Mouse (Mus musculus) MEL (cell line): ENCODE measurements around the gene Klc1. TPM values are rescaled to one million over a fixed set of nuclear protein-coding genes. Genes with fewer than 3 reads are reported as not detected.

Experiments
- DNase-seq: peaks from one replicate; pipeline ENCODE4 v3.0.0; 2011; ENCODE audit warnings: low read depth, low spot score
- H3K27ac ChIP-seq: 2 replicates; pipeline ENCODE4 v1.5.1; 2012; ENCODE audit warnings: low read depth, mild to moderate bottlenecking, control low read depth, low read length, moderate library complexity; ENCODE audit not compliant: control insufficient read depth
- H3K27me3 ChIP-seq, 2 experiments: fragments of 150-350 bp in 1 of 2; sonication (generic) in 1 of 2; 2 replicates each; pipeline ENCODE4 v1.6.1; 2012; ENCODE audit warnings: low read length in 2 of 2, mild to moderate bottlenecking in 2 of 2, improper control_type of control experiment in 1 of 2, moderate library complexity in 1 of 2; ENCODE audit not compliant: insufficient read depth in 2 of 2, control insufficient read depth in 1 of 2
- H3K36me3 ChIP-seq, 2 experiments: 2 replicates each; pipeline ENCODE4 v1.6.1; 2012 to 2014; ENCODE audit warnings: low read length in 2 of 2, improper control_type of control experiment in 1 of 2, inconsistent platforms in 1 of 2, mild to moderate bottlenecking in 1 of 2; ENCODE audit not compliant: insufficient read depth in 2 of 2, control insufficient read depth in 1 of 2
- H3K4me1 ChIP-seq, 2 experiments: fragments of 150-350 bp in 1 of 2; sonication (generic) in 1 of 2; 2 replicates each; pipeline ENCODE4 v1.6.1; 2012; ENCODE audit warnings: low read length in 2 of 2, improper control_type of control experiment in 1 of 2, mild to moderate bottlenecking in 1 of 2; ENCODE audit not compliant: insufficient read depth in 2 of 2, control insufficient read depth in 1 of 2
- H3K4me3 ChIP-seq, 2 experiments: fragments of 150-350 bp in 1 of 2; sonication (generic) in 1 of 2; 2 replicates each; pipeline ENCODE4 v1.5.1; 2012; ENCODE audit warnings: low read depth in 2 of 2, low read length in 2 of 2, mild to moderate bottlenecking in 2 of 2, moderate library complexity in 2 of 2, control low read depth in 1 of 2, improper control_type of control experiment in 1 of 2; ENCODE audit not compliant: control insufficient read depth in 1 of 2, insufficient read depth in 1 of 2
- H3K79me2 ChIP-seq: 2 replicates; pipeline ENCODE4 v1.6.1; 2012; ENCODE audit warnings: mild to moderate bottlenecking, low read length, moderate library complexity; ENCODE audit not compliant: control insufficient read depth, poor library complexity, insufficient read depth
- H3K9ac ChIP-seq: 2 replicates; pipeline ENCODE4 v1.6.1; 2012; ENCODE audit warnings: low read depth, mild to moderate bottlenecking, control low read depth, low read length, moderate library complexity; ENCODE audit not compliant: control insufficient read depth, poor library complexity, severe bottlenecking
- H3K9me3 ChIP-seq: fragments of 150-350 bp; sonication (generic); replicated peaks from 2 replicates; pipeline ENCODE4 v1.6.1; 2012; ENCODE audit warnings: mild to moderate bottlenecking, low read length, improper control_type of control experiment, moderate library complexity; ENCODE audit not compliant: insufficient read depth
- BHLHE40 ChIP-seq: IDR thresholded peaks from 2 replicates; pipeline ENCODE4 v1.6.1; 2012; ENCODE audit warnings: low read depth, mild to moderate bottlenecking, inconsistent platforms, low read length, improper control_type of control experiment, borderline replicate concordance
- CHD2 ChIP-seq: IDR thresholded peaks from 2 replicates; pipeline ENCODE4 v1.6.1; 2011; ENCODE audit warnings: low read length, improper control_type of control experiment
- E2F4 ChIP-seq: IDR thresholded peaks from 2 replicates; pipeline ENCODE4 v1.6.1; 2011; ENCODE audit warnings: low read depth, low read length, improper control_type of control experiment, borderline replicate concordance
- EP300 ChIP-seq, 2 experiments: IDR thresholded peaks; 2 replicates each; pipeline ENCODE4 v1.6.1; 2011; ENCODE audit warnings: improper control_type of control experiment in 2 of 2, low read length in 2 of 2, low read depth in 1 of 2, mild to moderate bottlenecking in 1 of 2
- GABPA ChIP-seq: IDR thresholded peaks from 2 replicates; pipeline ENCODE4 v1.6.1; 2012; ENCODE audit warnings: low read depth, mild to moderate bottlenecking, inconsistent platforms, low read length, improper control_type of control experiment, moderate library complexity
- JUND ChIP-seq: IDR thresholded peaks from 2 replicates; pipeline ENCODE4 v1.6.1; 2011; ENCODE audit warnings: low read depth, mild to moderate bottlenecking, improper control_type of control experiment, low read length
- KAT2A ChIP-seq: conservative IDR thresholded peaks from 2 replicates; pipeline ENCODE4 v1.6.1; 2012; ENCODE audit warnings: low read depth, low read length, improper control_type of control experiment, inconsistent platforms
- MAZ ChIP-seq: IDR thresholded peaks from 2 replicates; pipeline ENCODE4 v1.6.1; 2012; ENCODE audit warnings: low read depth, mild to moderate bottlenecking, inconsistent platforms, low read length, improper control_type of control experiment
- MEF2A ChIP-seq: IDR thresholded peaks from 2 replicates; pipeline ENCODE4 v1.6.1; 2014; ENCODE audit warnings: low read depth, mild to moderate bottlenecking, inconsistent platforms, low read length, improper control_type of control experiment; ENCODE audit not compliant: poor library complexity, insufficient replicate concordance, severe bottlenecking; ENCODE audit errors: extremely low read depth
- MXI1 ChIP-seq: IDR thresholded peaks from 2 replicates; pipeline ENCODE4 v1.6.1; 2011; ENCODE audit warnings: mild to moderate bottlenecking, low read depth, low read length, improper control_type of control experiment
- MYB ChIP-seq: IDR thresholded peaks from 2 replicates; pipeline ENCODE4 v1.6.1; 2011; ENCODE audit warnings: mild to moderate bottlenecking, low read depth, low read length, improper control_type of control experiment
- MYC ChIP-seq: IDR thresholded peaks from 2 replicates; pipeline ENCODE4 v1.6.1; 2011; ENCODE audit warnings: low read depth, mild to moderate bottlenecking, low read length, improper control_type of control experiment, moderate library complexity
- NELFE ChIP-seq: IDR thresholded peaks from 2 replicates; pipeline ENCODE4 v1.6.1; 2011; ENCODE audit warnings: low read depth, low read length, improper control_type of control experiment
- POLR2A ChIP-seq, 2 experiments: IDR thresholded peaks; 2 replicates each; pipeline ENCODE4 v1.6.1; 2011 to 2012; ENCODE audit warnings: low read length in 2 of 2, mild to moderate bottlenecking in 2 of 2, control low read depth in 1 of 2, improper control_type of control experiment in 1 of 2, low read depth in 1 of 2, moderate library complexity in 1 of 2; ENCODE audit not compliant: control insufficient read depth in 1 of 2, insufficient read depth in 1 of 2, poor library complexity in 1 of 2
- RAD21 ChIP-seq: IDR thresholded peaks from 2 replicates; pipeline ENCODE4 v1.6.1; 2011; ENCODE audit warnings: mild to moderate bottlenecking, low read depth, low read length, improper control_type of control experiment
- RCOR1 ChIP-seq: IDR thresholded peaks from 2 replicates; pipeline ENCODE4 v1.6.1; 2012; ENCODE audit warnings: low read depth, mild to moderate bottlenecking, inconsistent platforms, low read length, improper control_type of control experiment
- SMC3 ChIP-seq: IDR thresholded peaks from 2 replicates; pipeline ENCODE4 v1.6.1; 2011; ENCODE audit warnings: low read depth, low read length, improper control_type of control experiment
- USF1 ChIP-seq: IDR thresholded peaks from 2 replicates; pipeline ENCODE4 v1.6.1; 2014; ENCODE audit warnings: low read depth, mild to moderate bottlenecking, inconsistent platforms, low read length, improper control_type of control experiment, moderate library complexity
- ZNF384 ChIP-seq: IDR thresholded peaks from 2 replicates; pipeline ENCODE4 v1.6.1; 2012; ENCODE audit warnings: low read depth, mild to moderate bottlenecking, inconsistent platforms, low read length, improper control_type of control experiment
- polyA plus RNA-seq, 2 experiments: library from polyadenylated mRNA; stranded (reverse) in 1 of 2; unstranded in 1 of 2; fragments of >175 nt in 1 of 2; fragments of >200 nt in 1 of 2; gene quantifications; 2 replicates each; pipeline versions ENCODE4 v1.2.1 to v1.2.4; 2012; ENCODE audit warnings: low replicate concordance in 2 of 2, low read depth in 1 of 2; ENCODE audit not compliant: insufficient read length in 2 of 2, insufficient read depth in 1 of 2, missing spikeins in 1 of 2
- total RNA-seq: library from RNA; depleted of rRNA; stranded (reverse); fragments of 300-350 nt; gene quantifications from 2 replicates; pipeline ENCODE4 v1.2.3, GENCODE M21; 2012

The Klc1 gene
- total and polyA plus RNA-seq, 3 experiments = 30.7 to 60.4 TPM; not detected in 1

- H3K9ac ChIP-seq = no peak overlapping the region
- no peaks in the 10 kb centered on the region for H3K27me3 ChIP-seq
- no peaks in the 10 kb centered on the region for H3K9me3 ChIP-seq
- H3K4me1 ChIP-seq = 0 out of 4 replicates have a peak, but pooled peaks cover 0 to 8% of the 10 kb centered on the region in 2 experiments
- H3K36me3 ChIP-seq = no peaks in the 10 kb centered on the region
- no peak overlapping the region for H3K27ac ChIP-seq
- no peak overlapping the region for H3K4me3 ChIP-seq
- peaks cover 2% of the 10 kb centered on the region; the same call in 1 of the 2 replicates for H3K79me2 ChIP-seq
- no peak for TF ChIP-seq BHLHE40
- no peak for TF ChIP-seq CHD2
- TF ChIP-seq MAZ = no peak
- TF ChIP-seq ZNF384 = no peak
- no peak for TF ChIP-seq E2F4
- no peak for TF ChIP-seq KAT2A
- no peak for TF ChIP-seq RCOR1
- TF ChIP-seq MEF2A = no peak
- TF ChIP-seq USF1 = no peak
- no peak for TF ChIP-seq EP300 (IDR thresholded peaks at IDR 0.05; ENCODE audit: low read depth in 1 of 2, low read length in 2 of 2)
- no peak for TF ChIP-seq JUND
- TF ChIP-seq GABPA = no peak
- TF ChIP-seq POLR2A (IDR thresholded peaks at IDR 0.05; ENCODE audit: control insufficient read depth in 1 of 2, insufficient read depth in 1 of 2, low read depth in 1 of 2, low read length in 2 of 2, poor library complexity in 1 of 2) = no peak
- no peak for TF ChIP-seq MYB
- no peak for DNase-seq
Observed at GRCm38 (mm10) chr12:111808775-111809174, 50.1 kb downstream of the Klc1 start.

GRCm38 (mm10) chr12:111809762-111810161 lies 51.1 kb downstream of the Klc1 start:
- H3K27me3 ChIP-seq = no peaks in the 10 kb centered on the region
- H3K79me2 ChIP-seq = peaks cover 7% of the 10 kb centered on the region
- TF ChIP-seq MXI1 (no peak), NELFE (no peak), SMC3 (no peak), GABPA (no peak), RAD21 (no peak), MYC (no peak)
- DNase-seq = peak; percentile 72
- H3K9ac ChIP-seq = no peak overlapping the region
- no peak overlapping the region for H3K27ac ChIP-seq
- no peak overlapping the region for H3K4me3 ChIP-seq
- no peaks in the 10 kb centered on the region for H3K9me3 ChIP-seq
- H3K4me1 ChIP-seq = 0 out of 4 replicates have a peak, but pooled peaks cover 0 to 8% of the 10 kb centered on the region in 2 experiments
- H3K36me3 ChIP-seq = no peaks in the 10 kb centered on the region
